Comparison of ENCODE assay signal across 18 mouse cellular contexts in genomic region chr11:102531425-102531824, GRCm38 (mm10). TPM values are rescaled to one million over a fixed set of nuclear protein-coding genes. Genes with fewer than 3 reads are reported as not detected.
DNase-seq lines count a peak whose midpoint lies in the region; ATAC-seq and TF ChIP-seq lines count a peak whose summit lies in the region.
"Had no signal": no experiment of that assay in that cellular context is flagged by ENCODE, and none has a peak within 500 bp of the region (broad histone marks: within the 10 kb centered on the region; RNA-seq: fewer than 3 reads in every experiment).

No protein-coding gene starts in this region.

- H3K4me2 ChIP-seq in heart, embryonic 14.5 days (ENCODE audit: low read length): no peak overlapping the region
- no peak overlapping the region for H3K4me2 ChIP-seq in kidney, embryonic 15.5 days
- no peak overlapping the region for H3K4me2 ChIP-seq in kidney, embryonic 16.5 days (replicated peaks; ENCODE audit: low read depth, low read length)
- H3K4me2 ChIP-seq in intestine, embryonic 15.5 days (replicated peaks): no peak overlapping the region
- peak overlapping the region; percentile 21; the same call in 1 of the 2 replicates for H3K4me2 ChIP-seq in intestine, postnatal 0 days (replicated peaks; ENCODE audit: low read depth)
- H3K4me2 ChIP-seq: limb, embryonic 13.5 days had no signal

- H3K9me3 ChIP-seq in heart, embryonic 14.5 days (ENCODE audit: control insufficient read depth, low read length): no peaks in the 10 kb centered on the region
- H3K9me3 ChIP-seq in kidney, embryonic 15.5 days (replicated peaks): no peaks in the 10 kb centered on the region
- H3K9me3 ChIP-seq in kidney, embryonic 16.5 days (ENCODE audit: low read length): no peaks in the 10 kb centered on the region
- no peaks in the 10 kb centered on the region for H3K9me3 ChIP-seq in intestine, embryonic 15.5 days
- H3K9me3 ChIP-seq in intestine, postnatal 0 days (ENCODE audit: control insufficient read depth): no peaks in the 10 kb centered on the region
- H3K9me3 ChIP-seq: G1E; limb, embryonic 13.5 days had no signal

- H3K27me3 ChIP-seq in heart, embryonic 14.5 days (ENCODE audit: control insufficient read depth, insufficient read depth, low read length): no peaks in the 10 kb centered on the region
- no peaks in the 10 kb centered on the region for H3K27me3 ChIP-seq in kidney, embryonic 15.5 days
- H3K27me3 ChIP-seq in kidney, embryonic 16.5 days (ENCODE audit: insufficient read depth, low read length): no peaks in the 10 kb centered on the region
- no peaks in the 10 kb centered on the region for H3K27me3 ChIP-seq in intestine, embryonic 15.5 days (replicated peaks)
- H3K27me3 ChIP-seq in intestine, postnatal 0 days (replicated peaks; ENCODE audit: control insufficient read depth, insufficient read depth, low read length): no peaks in the 10 kb centered on the region
- H3K27me3 ChIP-seq: limb, embryonic 13.5 days had no signal

- TF ChIP-seq CTCF in intestine, postnatal 0 days (IDR thresholded peaks at IDR 0.05; ENCODE audit: low read depth): no peak

- H3K27ac ChIP-seq in heart, embryonic 14.5 days (replicated peaks in 1 of 2; ENCODE audit: control insufficient read depth in 1 of 2, insufficient read depth in 1 of 2, low read depth in 2 of 2, low read length in 2 of 2): peak overlapping the region; percentile 32 to 50
- peak overlapping the region; percentile 27; the same call in 1 of the 2 replicates for H3K27ac ChIP-seq in kidney, embryonic 15.5 days
- no peak overlapping the region for H3K27ac ChIP-seq in kidney, embryonic 16.5 days (ENCODE audit: low read length)
- H3K27ac ChIP-seq in intestine, embryonic 15.5 days: no peak overlapping the region; the same call in 1 of the 2 replicates
- H3K27ac ChIP-seq in intestine, postnatal 0 days (ENCODE audit: low read depth, low read length): no peak overlapping the region
- H3K27ac ChIP-seq: limb, embryonic 13.5 days had no signal

- H3K4me1 ChIP-seq in heart, embryonic 14.5 days (ENCODE audit: control insufficient read depth in 2 of 2, insufficient read depth in 2 of 2, low read length in 2 of 2): peaks cover 0 to 11% of the 10 kb centered on the region in 2 experiments; a peak in 2 of 4 replicates
- H3K4me1 ChIP-seq in kidney, embryonic 15.5 days: 0 out of 2 replicates have a peak, but pooled peaks cover 8% of the 10 kb centered on the region
- H3K4me1 ChIP-seq in kidney, embryonic 16.5 days (ENCODE audit: insufficient read depth, low read length): 0 out of 2 replicates have a peak, but pooled peaks cover 3% of the 10 kb centered on the region
- H3K4me1 ChIP-seq in intestine, embryonic 15.5 days (replicated peaks): no peaks in the 10 kb centered on the region
- no peaks in the 10 kb centered on the region for H3K4me1 ChIP-seq in intestine, postnatal 0 days (replicated peaks; ENCODE audit: control insufficient read depth, insufficient read depth, low read length)
- H3K4me1 ChIP-seq: limb, embryonic 13.5 days had no signal

- no peak overlapping the region for H3K4me3 ChIP-seq in heart, embryonic 14.5 days (ENCODE audit: control insufficient read depth in 1 of 2, insufficient read depth in 1 of 2, low read depth in 1 of 2, low read length in 2 of 2)
- H3K4me3 ChIP-seq in kidney, embryonic 15.5 days (replicated peaks): no peak overlapping the region
- H3K4me3 ChIP-seq in kidney, embryonic 16.5 days (ENCODE audit: low read length): no peak overlapping the region
- no peak overlapping the region for H3K4me3 ChIP-seq in intestine, embryonic 15.5 days (replicated peaks)
- no peak overlapping the region for H3K4me3 ChIP-seq in intestine, postnatal 0 days (ENCODE audit: low read depth, low read length)
- H3K4me3 ChIP-seq: limb, embryonic 13.5 days had no signal

- no peak overlapping the region for H3K9ac ChIP-seq in heart, embryonic 14.5 days (ENCODE audit: low read length)
- H3K9ac ChIP-seq in kidney, embryonic 15.5 days: no peak overlapping the region
- H3K9ac ChIP-seq in kidney, embryonic 16.5 days (replicated peaks; ENCODE audit: low read length): no peak overlapping the region
- H3K9ac ChIP-seq in intestine, embryonic 15.5 days: no peak overlapping the region
- no peak overlapping the region for H3K9ac ChIP-seq in intestine, postnatal 0 days (ENCODE audit: low read depth, low read length)
- H3K9ac ChIP-seq: limb, embryonic 13.5 days had no signal

- no peak for ATAC-seq in heart, embryonic 14.5 days (ENCODE audit: insufficient number of reproducible peaks, insufficient read depth, low FRiP score, low read depth)
- ATAC-seq in kidney, embryonic 15.5 days (replicated peaks; ENCODE audit: low FRiP score): no peak
- no peak for ATAC-seq in kidney, embryonic 16.5 days (ENCODE audit: low FRiP score, low TSS enrichment)
- ATAC-seq in intestine, embryonic 15.5 days: 0 out of 2 replicates have a peak, but pooled peaks have one; percentile 45
- ATAC-seq in intestine, postnatal 0 days: peak; percentile 41; the same call in 1 of the 2 replicates

- WGBS in heart, embryonic 14.5 days: 28% methylated on average over 5 of the region's 5 CpGs
- 27% methylated on average over 5 of the region's 5 CpGs for WGBS in kidney, embryonic 15.5 days
- 25% methylated on average over 5 of the region's 5 CpGs for WGBS in kidney, embryonic 16.5 days
- 39% methylated on average over 5 of the region's 5 CpGs for WGBS in intestine, embryonic 15.5 days
- WGBS in intestine, postnatal 0 days: 25% methylated on average over 5 of the region's 5 CpGs

- peaks cover 21% of the 10 kb centered on the region for H3K36me3 ChIP-seq in heart, embryonic 14.5 days (ENCODE audit: control insufficient read depth, insufficient read depth, low read length)
- H3K36me3 ChIP-seq in kidney, embryonic 15.5 days: peaks cover 17% of the 10 kb centered on the region
- no peaks in the 10 kb centered on the region for H3K36me3 ChIP-seq in kidney, embryonic 16.5 days (ENCODE audit: insufficient read depth, low read length)
- H3K36me3 ChIP-seq in intestine, embryonic 15.5 days: no peaks in the 10 kb centered on the region
- H3K36me3 ChIP-seq in intestine, postnatal 0 days (ENCODE audit: control insufficient read depth, insufficient read depth): no peaks in the 10 kb centered on the region

- intact Hi-C loops in heart, postnatal 14 days (cut with DNase I): no loop called here
- intact Hi-C loops in left cerebral cortex, postnatal 4 days (cut with DNase I): loop anchor here (10.0 kb wide), 1 partner anchor 47 kb away; no protein-coding TSS in a partner anchor

- DNase-seq in heart, postnatal 14 days: no peak
- no peak for DNase-seq in urinary bladder, postnatal 10 days (ENCODE audit: low spot score)
- no peak for DNase-seq in left cerebral cortex, postnatal 4 days
- DNase-seq: adrenal gland, postnatal 36 days; cerebellum, postnatal 10 days; gastrocnemius, postnatal 10 days; layer of hippocampus, adult 9-11 months; midbrain, embryonic 14.5 days; right cerebral cortex, postnatal 4 days; thymus, postnatal 4 days had no signal

RNA-seq across cellular contexts. Expression of gene Gpatch8, which starts 24.8 kb away (rescaled TPM):
- polyA plus RNA-seq in heart, embryonic 14.5 days (2014; fragmentation: Nextera tagmentation; extraction: Ambion mirVana): 30.7 and 36.9 TPM in 2 replicates
- total RNA-seq in heart, postnatal 14 days (2021): 10 to 100 TPM; 24.7 to 25.7 TPM
- polyA plus RNA-seq in kidney, embryonic 15.5 days (2015; fragmentation: Nextera tagmentation; extraction: Ambion mirVana): 57.4 and 62.1 TPM in 2 replicates
- 47.5 and 63.8 TPM in 2 replicates for polyA plus RNA-seq in kidney, embryonic 16.5 days (2015; fragmentation: Nextera tagmentation; extraction: Ambion mirVana)
- 41.7 and 43.1 TPM in 2 replicates for polyA plus RNA-seq in intestine, embryonic 15.5 days (2015; fragmentation: Nextera tagmentation; extraction: Ambion mirVana)
- 18.9 and 22.3 TPM in 2 replicates for polyA plus RNA-seq in intestine, postnatal 0 days (2015; fragmentation: Nextera tagmentation; extraction: Ambion mirVana)
- total RNA-seq in left cerebral cortex, postnatal 4 days (2021): 10 to 100 TPM; 59.6 to 62.6 TPM

RNA-seq across cellular contexts. Expression of gene Gm11627, which starts 47.8 kb away (rescaled TPM):
- 12.6 and 13.9 TPM in 2 replicates for polyA plus RNA-seq in heart, embryonic 14.5 days (2014; fragmentation: Nextera tagmentation; extraction: Ambion mirVana)
- total RNA-seq in heart, postnatal 14 days (2021): 1 to 10 TPM in 1 of 2 experiments, under 1 TPM in 1; 0.69 to 1.8 TPM
- polyA plus RNA-seq in kidney, embryonic 15.5 days (2015; fragmentation: Nextera tagmentation; extraction: Ambion mirVana): 8.5 and 8.7 TPM in 2 replicates
- polyA plus RNA-seq in kidney, embryonic 16.5 days (2015; fragmentation: Nextera tagmentation; extraction: Ambion mirVana): 7.9 and 10.8 TPM in 2 replicates
- 12.0 and 14.5 TPM in 2 replicates for polyA plus RNA-seq in intestine, embryonic 15.5 days (2015; fragmentation: Nextera tagmentation; extraction: Ambion mirVana)
- polyA plus RNA-seq in intestine, postnatal 0 days (2015; fragmentation: Nextera tagmentation; extraction: Ambion mirVana): 11.2 and 12.7 TPM in 2 replicates
- total RNA-seq in left cerebral cortex, postnatal 4 days (2021): 1 to 10 TPM; 2.0 to 2.2 TPM
- total RNA-seq: G1E; neutrophil, adult 5-6 weeks had no signal
- polyA plus RNA-seq: G1E had no signal

Comparison
In these comparisons a context has a peak if more than half of its experiments do, and no peak if none do; other contexts are left out.
1. H3K27ac ChIP-seq: peak in heart, embryonic 14.5 days (2 of 2) and kidney, embryonic 15.5 days (single experiment); none in kidney, embryonic 16.5 days (single experiment), intestine, embryonic 15.5 days (single experiment) and intestine, postnatal 0 days (single experiment).
2. ATAC-seq: peak in intestine, embryonic 15.5 days (single experiment) and intestine, postnatal 0 days (single experiment); none in heart, embryonic 14.5 days (single experiment), kidney, embryonic 15.5 days (single experiment) and kidney, embryonic 16.5 days (single experiment).